Mouse (Mus musculus): ENCODE data around the gene Mpo. TPM values are rescaled to one million over a fixed set of nuclear protein-coding genes. Genes with fewer than 3 reads are reported as not detected.

The Mpo gene
- polyA plus RNA-seq, 1 experiment from 2014 or later, result 1.2 TPM

DNA sequence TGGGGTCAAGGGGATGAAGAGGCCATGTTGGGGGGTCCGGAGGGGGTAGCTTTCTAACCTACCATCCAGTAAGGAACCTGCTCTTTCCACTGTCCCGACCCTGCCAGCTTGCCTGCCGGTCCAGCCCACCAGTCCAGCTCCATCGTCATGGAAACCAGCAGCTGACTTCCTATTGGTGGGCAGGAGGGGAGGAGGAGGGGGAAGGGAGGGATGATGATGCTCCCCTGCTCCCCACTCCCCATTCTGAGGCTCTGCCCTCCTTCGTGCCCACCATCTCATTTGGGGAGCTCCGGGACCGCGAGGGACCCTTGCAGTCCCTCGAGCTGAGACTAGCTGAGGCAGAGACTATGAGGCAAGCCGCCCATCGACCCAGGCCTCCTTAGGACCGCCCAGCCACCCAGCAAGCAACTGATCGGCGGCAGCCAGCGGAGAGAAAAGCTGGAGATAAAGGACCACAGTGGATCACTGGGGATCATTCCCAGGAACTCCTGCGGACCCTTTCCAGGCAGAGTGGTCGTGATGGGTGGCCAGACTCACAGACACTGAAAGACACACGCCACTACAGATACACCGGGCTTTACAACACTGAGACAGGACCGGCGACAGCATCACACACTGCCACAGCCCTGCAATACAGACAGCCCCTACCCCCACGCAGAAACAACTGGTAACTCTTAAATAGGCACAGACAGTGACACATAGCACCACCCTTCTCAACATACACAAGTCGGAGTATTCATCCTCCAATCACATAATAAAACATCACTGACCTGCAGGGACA, 32.9 kb upstream of the Mpo start, which contains the start of gene Tspoap1:
TSS of gene Tspoap1 (plus strand) at position 241 of the 781 bp plus-strand sequence.
- H3K4me1 ChIP-seq (replicated peaks), result peaks cover 58% of the 10 kb centered on the region
- WGBS, result 6% methylated on average over 23 of the region's 23 CpGs
- H3K27ac ChIP-seq (replicated peaks), result peak within 1 kb of the TSS; percentile 88
- H3K27me3 ChIP-seq, result peaks cover 37% of the 10 kb centered on the region
- H3K4me2 ChIP-seq, result peak within 1 kb of the TSS; percentile 96
- H3K9ac ChIP-seq, result peak within 1 kb of the TSS; percentile 85
- peak; percentile 78 for ATAC-seq (ENCODE audit: low read depth)
- H3K36me3 ChIP-seq, result no peaks in the 10 kb centered on the region
- peak within 1 kb of the TSS; percentile 68 for H3K4me3 ChIP-seq
- no peaks in the 10 kb centered on the region for H3K9me3 ChIP-seq

DNA sequence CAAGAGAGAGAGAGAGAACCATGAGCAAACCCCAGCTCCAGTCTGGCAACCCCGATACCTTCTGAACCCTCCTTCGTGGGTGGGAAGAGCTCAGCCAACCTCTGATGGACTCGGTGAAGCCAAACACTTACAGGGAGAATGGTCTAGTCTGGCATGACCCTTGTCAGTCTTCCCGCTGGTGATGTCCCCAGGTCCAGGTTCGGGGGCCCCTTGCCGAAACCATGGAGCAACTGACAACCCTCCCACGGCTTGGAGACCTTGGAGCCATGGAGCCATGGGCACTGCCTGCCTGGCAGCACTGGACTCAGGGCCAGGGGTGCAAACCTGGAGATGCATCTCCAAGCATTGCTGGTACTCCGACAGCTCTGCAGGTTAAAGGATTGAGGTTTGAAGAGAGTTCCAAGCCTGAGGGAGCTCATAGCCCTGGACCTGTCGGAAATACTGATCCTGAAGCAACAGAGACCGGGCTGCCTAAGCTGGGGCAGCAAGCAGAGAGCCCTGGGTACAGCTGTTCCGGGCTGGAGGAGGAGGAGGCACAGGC, 32.1 kb upstream of the Mpo start:
- Histone ChIP-seq H3K9ac (peak overlapping the region; percentile 85), H3K4me2 (peak overlapping the region; percentile 96), H3K36me3 (0 out of 2 replicates have a peak, but pooled peaks cover under 1% of the 10 kb centered on the region), H3K27me3 (peaks cover 45% of the 10 kb centered on the region), H3K4me3 (peak overlapping the region; percentile 68), H3K4me1 (replicated peaks) (peaks cover 59% of the 10 kb centered on the region), H3K27ac (replicated peaks) (no peak overlapping the region; the same call in 1 of the 2 replicates), H3K9me3 (no peaks in the 10 kb centered on the region)
- WGBS, result 60% methylated on average over 11 of the region's 11 CpGs
- ATAC-seq (ENCODE audit: low read depth), result no peak

DNA sequence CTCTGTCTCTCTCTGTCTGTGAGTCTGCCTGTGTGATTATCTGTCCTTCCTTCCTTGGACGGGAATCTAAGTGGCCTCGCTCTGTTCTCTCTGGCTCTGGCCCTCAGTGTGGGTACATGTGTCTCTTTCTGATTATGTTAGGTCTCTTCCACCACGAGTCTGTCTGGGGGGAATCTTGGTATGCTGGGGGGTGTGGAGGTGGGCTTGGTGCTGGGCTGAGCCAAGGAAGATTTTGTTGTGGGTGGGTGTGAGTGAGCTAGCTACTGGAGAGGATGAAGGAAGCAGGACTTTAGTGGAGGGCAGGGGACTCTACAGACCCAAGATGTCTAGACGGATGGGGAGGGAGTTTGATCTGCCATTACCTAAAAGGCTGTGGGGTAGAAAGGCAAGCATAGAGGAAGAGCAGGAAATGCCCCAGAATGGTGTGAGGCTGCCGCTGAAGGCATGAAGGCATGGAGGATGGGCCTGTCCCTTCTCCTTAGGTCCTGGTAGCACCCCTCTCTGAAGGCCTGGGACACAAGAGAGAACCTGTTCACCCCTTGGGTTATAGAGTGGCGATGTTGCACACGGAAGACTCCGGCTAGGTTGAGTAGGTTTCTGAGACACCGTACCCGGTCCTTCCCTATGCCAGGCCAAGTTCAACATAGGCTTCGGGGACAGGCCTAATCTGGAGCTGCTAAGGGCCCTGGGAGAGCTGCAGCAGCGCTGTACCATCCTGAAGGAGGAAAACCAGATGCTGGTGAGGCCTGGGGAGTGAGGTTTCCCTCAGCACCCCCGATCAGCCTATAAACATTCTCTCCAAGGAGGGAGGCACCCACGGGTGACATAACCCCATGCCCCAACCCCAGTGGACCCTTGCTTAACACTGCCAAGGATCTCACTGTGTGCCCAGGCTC, 31.3 kb upstream of the Mpo start:
- H3K4me2 ChIP-seq, result peak overlapping the region; percentile 96
- H3K36me3 ChIP-seq, result 0 out of 2 replicates have a peak, but pooled peaks cover 7% of the 10 kb centered on the region
- WGBS, result 75% methylated on average over 14 of the region's 14 CpGs
- H3K9ac ChIP-seq, result peak overlapping the region; percentile 85
- peak overlapping the region; percentile 84; the same call in 1 of the 2 replicates for H3K27ac ChIP-seq (replicated peaks)
- no peak for ATAC-seq (ENCODE audit: low read depth)
- peak overlapping the region; percentile 68 for H3K4me3 ChIP-seq
- H3K27me3 ChIP-seq, result peaks cover 53% of the 10 kb centered on the region
- no peaks in the 10 kb centered on the region for H3K9me3 ChIP-seq
- H3K4me1 ChIP-seq (replicated peaks), result peaks cover 59% of the 10 kb centered on the region

DNA sequence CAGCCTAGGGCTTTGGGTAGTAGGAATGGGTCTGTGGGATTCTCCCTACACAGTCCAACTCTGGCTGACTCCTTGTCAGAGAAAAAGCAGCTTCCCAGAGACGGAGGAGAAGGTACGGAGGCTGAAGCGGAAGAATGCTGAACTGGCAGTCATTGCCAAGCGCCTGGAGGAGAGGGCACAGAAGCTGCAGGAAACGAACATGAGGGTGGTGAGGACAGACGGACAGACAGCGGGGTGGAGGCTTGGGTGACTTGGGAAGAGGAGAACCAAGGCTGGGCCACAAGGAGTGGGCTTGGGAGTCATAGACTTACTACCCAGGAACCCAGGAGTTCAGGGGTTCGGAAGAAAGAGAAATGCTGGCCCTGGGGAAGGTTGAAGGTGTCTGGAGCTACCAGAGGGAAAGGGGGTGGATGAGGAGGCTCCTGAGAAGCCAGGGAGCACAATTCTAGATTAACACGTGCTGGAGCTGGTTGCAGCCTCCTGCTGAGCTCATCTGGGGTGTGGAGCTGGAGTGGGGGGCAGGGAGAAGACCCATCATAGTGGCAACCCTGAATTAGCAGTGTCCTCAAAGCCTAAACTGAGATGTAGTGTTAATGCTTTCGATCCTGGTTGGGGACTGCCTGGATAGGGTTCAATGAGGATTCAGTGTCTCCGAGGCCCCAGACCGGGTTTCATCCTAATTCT, 30.5 kb upstream of the Mpo start:
- H3K4me2 ChIP-seq, result peak overlapping the region; percentile 96
- no peaks in the 10 kb centered on the region for H3K9me3 ChIP-seq
- WGBS, result 42% methylated on average over 12 of the region's 12 CpGs
- peak overlapping the region; percentile 84 for H3K27ac ChIP-seq (replicated peaks)
- H3K4me3 ChIP-seq, result peak overlapping the region; percentile 68
- H3K36me3 ChIP-seq, result 0 out of 2 replicates have a peak, but pooled peaks cover 7% of the 10 kb centered on the region
- peaks cover 61% of the 10 kb centered on the region for H3K27me3 ChIP-seq
- no peak for ATAC-seq (ENCODE audit: low read depth)
- peaks cover 59% of the 10 kb centered on the region for H3K4me1 ChIP-seq (replicated peaks)
- peak overlapping the region; percentile 85 for H3K9ac ChIP-seq

DNA sequence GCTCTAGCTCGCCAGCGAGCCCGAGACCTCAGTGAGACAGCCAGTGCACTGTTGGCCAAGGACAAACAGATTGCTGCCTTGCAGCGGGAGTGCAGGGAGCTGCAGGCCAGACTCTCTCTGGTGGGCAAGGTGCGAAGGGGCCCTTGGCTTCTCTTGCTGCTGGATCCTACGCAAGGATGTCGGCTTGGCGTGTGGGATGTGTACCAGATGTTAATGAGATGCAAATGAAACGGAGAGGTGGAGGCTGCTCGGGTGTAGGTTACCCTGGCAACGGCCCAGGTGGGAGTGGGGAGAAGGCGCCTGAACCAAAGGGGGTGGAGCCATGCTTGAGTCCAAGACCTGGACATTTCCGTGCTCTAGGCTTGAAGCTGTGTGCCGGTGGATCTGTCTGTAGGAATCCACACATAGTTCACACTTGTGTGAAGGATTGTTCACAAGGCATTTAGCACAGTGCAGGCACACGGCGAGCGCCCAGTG, 29.8 kb upstream of the Mpo start:
- Histone ChIP-seq H3K27ac (replicated peaks) (peak overlapping the region; percentile 84), H3K4me1 (replicated peaks) (peaks cover 59% of the 10 kb centered on the region)
- WGBS, result 1% methylated on average over 17 of the region's 17 CpGs

DNA sequence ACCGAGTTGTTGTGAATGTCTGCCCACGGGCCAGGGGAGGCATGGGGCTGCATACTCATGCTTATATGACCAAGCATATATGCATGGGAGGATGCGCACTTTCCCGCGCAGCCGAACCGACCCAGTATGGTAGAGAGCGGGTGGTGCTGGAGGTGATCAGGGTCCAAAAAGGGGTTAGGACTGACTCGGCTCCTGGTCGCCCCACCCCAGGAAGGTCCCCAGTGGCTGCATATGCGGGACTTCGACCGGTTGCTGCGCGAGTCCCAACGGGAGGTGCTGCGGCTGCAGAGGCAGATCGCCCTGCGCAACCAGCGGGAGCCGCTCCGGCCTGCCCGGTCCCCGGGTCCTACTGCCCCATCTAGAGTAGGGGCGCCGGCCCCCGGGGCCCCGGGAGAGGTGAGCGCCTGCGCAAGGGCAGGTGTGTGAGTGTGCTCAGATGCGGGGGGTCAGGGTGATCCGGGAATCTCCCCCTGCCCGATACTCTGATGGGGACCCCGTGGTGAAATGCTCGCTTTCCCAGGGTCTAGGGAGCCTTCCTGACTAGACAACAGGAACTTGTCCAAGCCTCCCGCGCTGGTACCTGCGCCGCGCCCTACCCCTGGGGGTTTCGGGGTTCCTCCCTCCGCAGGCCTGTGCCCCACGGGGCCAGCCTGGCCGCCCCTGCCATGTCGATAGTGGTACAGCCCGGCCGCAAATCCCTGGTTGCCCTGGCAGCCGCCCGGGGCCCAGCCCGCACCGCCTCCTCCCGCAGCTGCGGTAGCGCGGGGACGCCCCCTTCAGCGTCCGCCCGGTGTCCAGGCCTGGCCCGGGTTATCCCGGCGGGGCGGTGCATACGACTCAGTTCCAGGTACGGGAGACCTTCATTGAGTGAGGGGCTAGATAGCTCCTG, 29.1 kb upstream of the Mpo start:
- peak overlapping the region; percentile 96 for H3K4me2 ChIP-seq
- WGBS, result under 1% methylated on average over 65 of the region's 65 CpGs
- H3K4me1 ChIP-seq (replicated peaks), result peaks cover 59% of the 10 kb centered on the region

More for the DNA sequence above, 29.8 kb upstream of the Mpo start:
- Histone ChIP-seq H3K9me3 (no peaks in the 10 kb centered on the region), H3K36me3 (peaks cover 13% of the 10 kb centered on the region; the same call in 1 of the 2 replicates), H3K4me3 (peak overlapping the region; percentile 68), H3K4me2 (peak overlapping the region; percentile 96), H3K27me3 (peaks cover 61% of the 10 kb centered on the region), H3K9ac (peak overlapping the region; percentile 85)
- ATAC-seq (ENCODE audit: low read depth), result peak; percentile 68

DNA sequence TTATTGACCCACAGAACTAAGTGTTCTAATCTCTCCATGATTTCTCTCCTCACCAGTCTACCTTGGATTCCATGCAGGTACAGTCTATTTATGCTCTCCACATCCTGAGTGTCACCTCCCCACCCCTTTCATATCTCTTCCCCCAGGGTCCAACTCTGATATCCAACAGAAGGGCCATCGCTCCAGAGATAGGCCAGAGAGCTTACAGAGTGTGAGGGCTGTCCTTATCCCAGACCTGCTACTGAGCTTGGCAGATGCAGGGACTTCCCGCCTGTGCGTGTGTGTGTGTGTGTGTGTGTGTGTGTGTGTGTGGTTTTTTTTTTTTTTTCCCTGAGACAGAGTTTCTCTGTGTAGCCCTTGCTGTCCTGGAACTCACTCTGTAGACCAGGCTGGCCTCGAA, 24.6 kb upstream of the Mpo start:
- no peak overlapping the region for H3K27ac ChIP-seq (replicated peaks)
- WGBS, result 95% methylated on average over 4 of the region's 4 CpGs
- H3K9me3 ChIP-seq, result no peaks in the 10 kb centered on the region
- H3K9ac ChIP-seq, result no peak overlapping the region
- peaks cover 42% of the 10 kb centered on the region for H3K27me3 ChIP-seq
- no peak overlapping the region for H3K4me2 ChIP-seq
- no peak for ATAC-seq (ENCODE audit: low read depth)
- H3K4me3 ChIP-seq, result no peak overlapping the region
- H3K36me3 ChIP-seq, result peaks cover 59% of the 10 kb centered on the region
- H3K4me1 ChIP-seq (replicated peaks), result peaks cover 18% of the 10 kb centered on the region

More for the DNA sequence above, 29.1 kb upstream of the Mpo start:
- peak; percentile 48 for ATAC-seq (ENCODE audit: low read depth)
- H3K27ac ChIP-seq (replicated peaks), result peak overlapping the region; percentile 84
- peaks cover 61% of the 10 kb centered on the region for H3K27me3 ChIP-seq
- peaks cover 18% of the 10 kb centered on the region for H3K36me3 ChIP-seq
- H3K9ac ChIP-seq, result peak overlapping the region; percentile 85
- no peaks in the 10 kb centered on the region for H3K9me3 ChIP-seq
- peak overlapping the region; percentile 68 for H3K4me3 ChIP-seq

DNA sequence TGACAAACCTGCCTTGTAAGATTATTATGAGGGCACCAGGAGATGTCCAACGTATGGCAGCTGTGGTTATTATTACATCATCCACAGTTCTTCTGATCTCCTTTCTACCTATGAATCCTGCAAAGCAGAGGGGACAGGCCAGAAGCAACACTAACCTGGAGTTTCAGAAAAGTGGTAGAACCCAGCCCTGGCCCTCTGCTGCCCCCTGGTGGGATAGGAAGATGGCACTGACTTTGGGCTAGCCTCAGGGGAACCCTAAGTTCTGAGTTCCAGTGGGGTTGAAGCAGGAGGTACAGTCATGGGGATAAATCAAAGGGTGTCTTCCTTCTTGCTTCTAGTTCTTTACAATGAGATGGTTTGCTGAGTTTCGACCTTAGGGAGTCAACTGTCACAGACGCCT, 22.4 kb upstream of the Mpo start:
- WGBS, result 63% methylated on average over 3 of the region's 3 CpGs
- no peak for ATAC-seq (ENCODE audit: low read depth)
- no peaks in the 10 kb centered on the region for H3K4me1 ChIP-seq (replicated peaks)
- H3K27me3 ChIP-seq, result peaks cover 25% of the 10 kb centered on the region
- no peaks in the 10 kb centered on the region for H3K9me3 ChIP-seq
- peaks cover 73% of the 10 kb centered on the region for H3K36me3 ChIP-seq
- H3K4me3 ChIP-seq, result no peak overlapping the region
- H3K27ac ChIP-seq (replicated peaks), result no peak overlapping the region
- no peak overlapping the region for H3K4me2 ChIP-seq
- no peak overlapping the region for H3K9ac ChIP-seq

DNA sequence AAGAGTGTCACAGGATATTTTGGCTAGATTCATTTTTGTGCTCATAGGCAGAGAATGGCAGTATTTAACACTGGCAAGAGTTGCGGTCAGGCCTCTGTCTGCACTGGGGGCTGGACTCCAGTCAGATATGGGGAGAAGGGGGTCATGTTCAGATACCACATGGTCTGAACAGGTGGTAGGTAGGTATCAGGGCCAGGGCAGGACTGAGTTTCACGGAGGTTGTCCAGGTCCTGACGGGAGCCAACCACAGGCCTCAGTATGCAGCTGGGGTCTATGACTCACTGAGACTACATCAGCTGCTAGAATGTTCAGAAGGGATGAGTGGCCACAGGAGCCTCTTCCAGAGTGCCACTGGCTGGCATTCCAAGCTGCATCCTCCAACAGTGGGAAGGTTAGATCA, 21.0 kb upstream of the Mpo start:
- Histone ChIP-seq H3K27ac (replicated peaks) (no peak overlapping the region), H3K9me3 (no peaks in the 10 kb centered on the region), H3K27me3 (peaks cover 24% of the 10 kb centered on the region), H3K4me1 (replicated peaks) (no peaks in the 10 kb centered on the region), H3K4me3 (no peak overlapping the region), H3K4me2 (no peak overlapping the region), H3K9ac (no peak overlapping the region), H3K36me3 (peaks cover 80% of the 10 kb centered on the region)
- no peak for ATAC-seq (ENCODE audit: low read depth)
- 92% methylated on average over 3 of the region's 3 CpGs for WGBS

DNA sequence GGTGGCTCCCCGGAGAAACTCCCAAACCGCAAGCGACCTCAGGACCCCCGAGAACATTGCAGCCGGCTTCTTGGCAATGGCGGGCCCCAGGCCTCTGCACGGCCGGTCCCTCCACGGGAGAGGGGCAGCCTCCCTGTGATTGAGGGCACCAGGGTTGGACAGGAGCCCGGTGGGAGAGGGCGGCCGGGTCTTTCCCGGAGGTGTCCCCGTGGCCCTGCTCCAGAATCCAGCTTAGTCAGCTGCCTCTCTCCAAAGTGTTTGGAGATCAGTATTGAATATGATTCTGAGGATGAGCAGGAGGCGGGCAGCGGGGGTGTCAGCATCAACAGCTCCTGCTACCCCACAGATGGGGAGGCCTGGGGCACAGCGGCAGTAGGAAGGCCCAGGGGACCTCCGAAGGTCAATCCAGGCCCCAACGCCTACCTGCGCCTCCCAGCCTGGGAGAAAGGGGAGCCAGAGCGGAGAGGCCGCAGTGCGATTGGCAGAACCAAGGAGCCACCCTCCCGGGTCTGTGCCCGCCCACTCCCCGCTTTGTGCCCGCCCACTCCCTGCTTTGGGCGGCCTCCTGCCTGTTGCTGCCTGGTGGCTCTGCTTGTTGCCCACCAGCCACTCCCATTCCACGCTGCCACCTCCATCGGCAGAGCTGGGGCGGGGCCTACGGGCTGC, 15.1 kb upstream of the Mpo start:
- Histone ChIP-seq H3K9ac (peak overlapping the region; percentile 64), H3K27me3 (peaks cover 42% of the 10 kb centered on the region), H3K4me3 (peak overlapping the region; percentile 29), H3K36me3 (peaks cover 65% of the 10 kb centered on the region), H3K9me3 (no peaks in the 10 kb centered on the region), H3K4me2 (peak overlapping the region; percentile 59), H3K4me1 (replicated peaks) (peaks cover 15% of the 10 kb centered on the region), H3K27ac (replicated peaks) (no peak overlapping the region)
- peak; percentile 69 for ATAC-seq (ENCODE audit: low read depth)
- WGBS, result 7% methylated on average over 31 of the region's 32 CpGs
